Mouse (Mus musculus) kidney, adult 2 months (tissue): Measurements from ENCODE around the gene Zfc3h1.

Experiments used
- CTCF ChIP-seq: fragments of 200-500 bp; conservative IDR thresholded peaks from 2 replicates; pipeline ENCODE4 v1.5.1; 2011; ENCODE audit warnings: low read depth, mild to moderate bottlenecking, control low read depth, low read length, moderate library complexity, mixed read lengths; ENCODE audit not compliant: insufficient read depth, insufficient read length
- POLR2A ChIP-seq: fragments of 200-500 bp; IDR thresholded peaks from one replicate; pipeline ENCODE4 v1.6.1; 2011; ENCODE audit warnings: low read depth, low read length, control low read depth

GRCm38 (mm10) chr10:115457368-115458021 is 72.7 kb downstream of the Zfc3h1 start:
- TF ChIP-seq CTCF (no peak), POLR2A (no peak)
